Mouse (Mus musculus) gastrocnemius, postnatal 14 days (tissue): Measurements from ENCODE around the gene Ndufa9. TPM values are rescaled to one million over a fixed set of nuclear protein-coding genes. Genes with fewer than 3 reads are reported as not detected.
A peak's percentile ranks its signal among the peaks of the same experiment; 100 is the strongest.

Experiments
- DNase-seq: peaks from one replicate; pipeline ENCODE4 v3.0.0; 2021; ENCODE audit warnings: mixed read lengths
- intact Hi-C: fragments of 180-260 bp; cut with DNase I; formaldehyde crosslinking; loops from one replicate; pipeline ENCODE4 v1.15.1; 2025; ENCODE audit warnings: low total_unique reads
- total RNA-seq, 2 experiments: library from RNA; stranded (reverse); gene quantifications; 2 replicates each; pipeline ENCODE4 v1.2.3; 2021

Gene Ndufa9
- total RNA-seq, 2 experiments from 2014 or later, result 273 to 335 TPM

DNA sequence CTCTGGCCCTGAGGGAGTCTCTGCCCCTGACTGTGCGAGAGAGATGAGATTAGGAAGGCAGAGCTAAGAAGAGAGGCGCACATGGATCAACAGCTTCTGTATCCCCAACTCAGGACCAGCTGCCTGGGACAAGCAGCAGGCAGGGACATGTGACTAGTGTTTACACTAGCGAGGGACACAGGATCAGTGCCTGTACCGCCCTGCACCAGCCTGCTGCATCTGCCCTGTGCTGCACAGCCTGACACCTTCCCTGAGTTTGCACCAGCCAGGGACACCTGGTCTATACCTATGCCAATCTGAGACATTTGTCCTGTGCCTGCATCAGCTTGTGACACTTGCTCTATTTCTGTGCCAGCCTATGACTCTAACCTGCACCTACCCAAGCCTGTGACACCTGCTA lies 75.1 kb downstream of the Ndufa9 start:
- intact Hi-C loops, result no loop called here
- DNase-seq, result no peak

DNA sequence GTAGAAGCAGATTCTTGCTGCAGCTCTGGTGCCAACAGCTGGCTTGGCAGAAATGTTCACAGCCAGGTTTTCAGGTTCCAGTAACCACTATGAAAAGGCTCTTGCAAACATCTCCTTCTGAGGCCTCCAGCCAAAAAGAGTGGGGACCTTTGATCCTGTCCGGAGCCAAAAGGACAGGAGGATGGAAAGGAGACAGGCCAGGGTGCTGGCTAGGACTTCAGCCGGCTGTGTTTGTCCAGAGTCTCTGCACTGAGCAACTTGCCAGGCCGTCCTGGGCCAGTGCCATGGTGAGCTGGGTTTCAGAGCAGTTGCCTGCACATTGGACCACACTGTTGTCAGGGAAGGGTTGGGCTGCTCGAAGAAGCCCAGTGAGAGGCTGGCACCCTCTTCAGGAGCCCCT lies 76.6 kb downstream of the Ndufa9 start:
- peak; percentile 29 for DNase-seq
- intact Hi-C loops, result no loop called here

Other genes starting within 250 kb of the Ndufa9 start
- gene Kcna1, start 202.8 kb downstream of the Ndufa9 start, total RNA-seq, result 1 to 10 TPM; 3.3 to 8.5 TPM
- 1 to 10 TPM; 1.3 to 2.4 TPM for gene Kcna6, start 108.5 kb downstream of the Ndufa9 start, total RNA-seq
- gene Akap3, start 4.0 kb upstream of the Ndufa9 start, total RNA-seq, result not detected
- not detected for gene Dyrk4, start 72.7 kb upstream of the Ndufa9 start, total RNA-seq
- gene Rad51ap1, start 90.5 kb upstream of the Ndufa9 start, total RNA-seq, result 1 to 10 TPM; 3.0 to 3.6 TPM
- gene D6Wsu163e, start 90.8 kb upstream of the Ndufa9 start, total RNA-seq, result 1 to 10 TPM; 8.6 to 9.3 TPM
- gene Fgf6, start 166.4 kb upstream of the Ndufa9 start, total RNA-seq, result 1 to 10 TPM; 4.5 to 5.6 TPM
- not detected for gene Fgf23, start 223.8 kb upstream of the Ndufa9 start, total RNA-seq